Mouse (Mus musculus) limb, embryonic 14.5 days (tissue): Measurements from ENCODE around the gene Adck1. TPM values are rescaled to one million over a fixed set of nuclear protein-coding genes. Genes with fewer than 3 reads are reported as not detected.
"Not testable (repeated sequence)": the region's sequence is repeated elsewhere in the genome, so short reads cannot be mapped to it uniquely, and the experiment has no call there.

Experiments
- ATAC-seq: fragments of 200-750 bp; cut with Nextera tagmentation; 2 replicates; pipeline ENCODE4 v1.8.0; 2017; ENCODE audit warnings: low read depth, moderate number of reproducible peaks, moderate TSS enrichment; ENCODE audit not compliant: low FRiP score
- DNase-seq: peaks from one replicate; pipeline ENCODE4 v3.0.0-alpha.2; 2015; ENCODE audit warnings: low spot score
- H3K27ac ChIP-seq: fragments of 300-500 bp; sonication (generic); replicated peaks from 2 replicates; pipeline ENCODE4 v1.5.1; 2014; ENCODE audit warnings: low read depth, mild to moderate bottlenecking, low read length, moderate library complexity, mixed read lengths
- H3K27me3 ChIP-seq: fragments of 300-500 bp; sonication (generic); 2 replicates; pipeline ENCODE4 v1.6.1; 2014; ENCODE audit warnings: low read length, mixed read lengths; ENCODE audit not compliant: control insufficient read depth, insufficient read depth
- H3K36me3 ChIP-seq: fragments of 300-500 bp; sonication (generic); 2 replicates; pipeline ENCODE4 v1.6.1; 2014; ENCODE audit warnings: mild to moderate bottlenecking, low read length, moderate library complexity, mixed read lengths; ENCODE audit not compliant: control insufficient read depth, insufficient read depth
- H3K4me1 ChIP-seq: fragments of 300-500 bp; sonication (generic); 2 replicates; pipeline ENCODE4 v1.6.1; 2014; ENCODE audit warnings: antibody characterized with exemption, low read length, mixed read lengths; ENCODE audit not compliant: control insufficient read depth, insufficient read depth
- H3K4me2 ChIP-seq: fragments of 300-500 bp; sonication (generic); replicated peaks from 2 replicates; pipeline ENCODE4 v1.6.1; 2014; ENCODE audit warnings: low read depth, mild to moderate bottlenecking, low read length, moderate library complexity; ENCODE audit not compliant: severe bottlenecking
- H3K4me3 ChIP-seq: fragments of 300-500 bp; sonication (generic); replicated peaks from 2 replicates; pipeline ENCODE4 v1.5.1; 2014; ENCODE audit warnings: low read length
- H3K9ac ChIP-seq: fragments of 300-500 bp; sonication (generic); 2 replicates; pipeline ENCODE4 v1.6.1; 2014; ENCODE audit warnings: mild to moderate bottlenecking, low read depth, low read length, moderate library complexity; ENCODE audit not compliant: severe bottlenecking
- H3K9me3 ChIP-seq: fragments of 300-500 bp; sonication (generic); 2 replicates; pipeline ENCODE4 v1.6.1; 2016; ENCODE audit warnings: low read length; ENCODE audit not compliant: control insufficient read depth
- POLR2A ChIP-seq: fragments of 200-500 bp; IDR thresholded peaks from 2 replicates; pipeline ENCODE4 v1.8.0; 2012; ENCODE audit warnings: inconsistent platforms, mild to moderate bottlenecking, moderate library complexity, borderline replicate concordance; ENCODE audit not compliant: insufficient read depth, insufficient read length; ENCODE audit errors: extremely low read depth
- WGBS: fragments of 180-500 bp; shearing (Covaris S2); extraction: QIAGEN DNeasy Blood & Tissue Kit; methylation state at CpG from one replicate; pipeline ENCODE4 v1.1.7; 2014; 5-methylcytosine and 5-hydroxymethylcytosine counted together
- polyA plus RNA-seq, 2 experiments: library from polyadenylated mRNA; depleted of rRNA in 1 of 2; stranded (reverse) in 1 of 2; unstranded in 1 of 2; fragments of >200 nt; fragmentation: Nextera tagmentation in 1 of 2; extraction: Ambion mirVana in 1 of 2; gene quantifications; 2 replicates each; pipeline versions ENCODE4 v1.2.1 to v1.2.3; 2012 to 2014

Gene Adck1
- polyA plus RNA-seq, 2 experiments: 16.2 to 26.7 TPM

DNA sequence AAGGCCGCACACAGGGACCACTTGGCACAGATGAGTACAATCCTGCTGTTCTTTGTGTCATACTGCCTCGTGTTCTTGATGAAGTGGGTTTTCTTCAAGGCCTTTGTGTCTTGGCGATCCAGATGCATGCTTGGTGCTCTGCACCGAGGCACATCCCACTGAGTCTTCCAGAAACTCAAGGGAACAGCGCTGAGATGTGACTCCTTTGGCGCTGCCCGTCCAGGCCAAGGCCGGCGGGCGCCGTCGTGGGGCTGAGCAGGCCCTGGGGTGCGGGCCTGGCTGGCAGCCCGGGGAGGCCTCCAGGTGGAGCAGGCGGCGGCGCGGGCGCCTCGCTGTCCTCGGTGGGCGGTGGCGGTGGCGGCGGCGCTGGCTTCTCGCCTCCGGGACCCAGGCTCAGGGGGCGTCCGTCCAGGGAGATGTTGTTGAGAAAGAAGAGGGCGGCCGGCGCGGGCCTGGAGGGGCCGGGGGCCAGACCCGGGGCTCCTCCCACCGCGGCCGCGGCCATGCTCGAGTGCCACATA lies 6.1 kb upstream of the Adck1 start:
- Histone ChIP-seq H3K36me3 (no peaks in the 10 kb centered on the region), H3K9ac (peak overlapping the region; percentile 53), H3K4me2 (peak overlapping the region; percentile 50), H3K27ac (no peak overlapping the region), H3K4me1 (no peaks in the 10 kb centered on the region), H3K9me3 (no peaks in the 10 kb centered on the region), H3K27me3 (no peaks in the 10 kb centered on the region), H3K4me3 (peak overlapping the region; percentile 31)
- 29% methylated on average over 28 of the region's 41 CpGs for WGBS
- DNase-seq (no peak), ATAC-seq (no peak)
- no peak for TF ChIP-seq POLR2A

DNA sequence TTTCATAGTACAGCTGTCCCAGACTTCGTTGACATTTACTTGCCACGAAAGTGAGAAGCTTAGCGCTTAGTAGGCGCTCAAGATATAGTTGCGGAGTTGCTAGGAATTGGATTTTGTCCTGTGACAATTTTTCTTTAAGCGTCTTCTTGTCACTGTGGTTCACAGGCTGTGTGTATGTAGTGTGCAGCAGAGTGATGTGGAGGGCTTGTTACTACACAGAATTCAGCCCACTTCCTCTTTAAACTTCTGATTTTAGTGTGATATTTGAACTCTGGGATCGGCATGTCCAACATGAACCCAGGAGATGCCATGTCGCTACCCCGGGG lies 729 bp downstream of the Adck1 start:
- no peak for ATAC-seq

GRCm38 (mm10) chr12:88367673-88368072 lies 7.3 kb downstream of the Adck1 start:
- DNase-seq (no peak), ATAC-seq (no peak)
- Histone ChIP-seq H3K4me2 (no peak overlapping the region), H3K4me1 (no peaks in the 10 kb centered on the region), H3K27me3 (no peaks in the 10 kb centered on the region), H3K27ac (no peak overlapping the region), H3K36me3 (peaks cover 9% of the 10 kb centered on the region; the same call in 1 of the 2 replicates), H3K9me3 (no peaks in the 10 kb centered on the region), H3K4me3 (no peak overlapping the region), H3K9ac (no peak overlapping the region)
- no peak for TF ChIP-seq POLR2A
- WGBS: 85% methylated on average over 4 of the region's 4 CpGs

More for the DNA sequence above, 729 bp downstream of the Adck1 start:
- Histone ChIP-seq H3K4me3 (peak overlapping the region; percentile 62), H3K9me3 (no peaks in the 10 kb centered on the region), H3K4me1 (peaks cover 3% of the 10 kb centered on the region; the same call in 1 of the 2 replicates), H3K4me2 (peak overlapping the region; percentile 84), H3K27ac (no peak overlapping the region), H3K9ac (peak overlapping the region; percentile 74), H3K27me3 (no peaks in the 10 kb centered on the region), H3K36me3 (no peaks in the 10 kb centered on the region)
- DNase-seq: no peak
- TF ChIP-seq POLR2A: no peak
- WGBS: 58% methylated on average over 9 of the region's 9 CpGs

- no peak for TF ChIP-seq POLR2A
- Histone ChIP-seq H3K4me1 (no peaks in the 10 kb centered on the region), H3K36me3 (peaks cover 11% of the 10 kb centered on the region; the same call in 1 of the 2 replicates), H3K27ac (no peak overlapping the region), H3K9ac (no peak overlapping the region), H3K9me3 (no peaks in the 10 kb centered on the region), H3K27me3 (no peaks in the 10 kb centered on the region), H3K4me2 (no peak overlapping the region), H3K4me3 (no peak overlapping the region)
- DNase-seq (no peak), ATAC-seq (no peak)
- 78% methylated on average over 4 of the region's 4 CpGs for WGBS
Observed at GRCm38 (mm10) chr12:88368618-88369017, 8.3 kb downstream of the Adck1 start.

DNA sequence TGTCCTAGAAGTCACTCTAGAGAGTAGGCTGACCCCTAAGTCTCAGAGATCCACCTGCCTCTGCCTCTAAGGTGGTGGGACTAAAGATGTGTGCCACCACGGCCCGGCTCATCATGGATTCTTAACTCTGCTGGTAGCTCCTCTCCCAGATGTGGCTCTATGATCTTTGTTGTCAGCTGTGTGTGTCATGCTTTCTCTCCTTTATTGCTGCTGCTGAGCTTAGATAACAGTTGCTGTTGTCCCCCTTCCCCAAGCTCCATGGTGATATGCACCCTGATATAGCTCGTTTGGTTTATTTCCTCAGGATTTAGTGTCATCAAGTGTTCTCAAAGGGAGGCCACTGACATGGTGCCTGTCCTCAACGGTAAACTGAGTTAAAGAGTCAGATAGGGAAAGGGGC lies 9.3 kb downstream of the Adck1 start:
- H3K9ac ChIP-seq, H3K27ac ChIP-seq, H3K4me1 ChIP-seq, H3K4me3 ChIP-seq, H3K9me3 ChIP-seq, H3K4me2 ChIP-seq, DNase-seq, H3K27me3 ChIP-seq, ATAC-seq: not testable (repeated sequence)
- H3K36me3 ChIP-seq: peaks cover 11% of the 10 kb centered on the region; the same call in 1 of the 2 replicates
- 73% methylated on average over 4 of the region's 4 CpGs for WGBS

DNA sequence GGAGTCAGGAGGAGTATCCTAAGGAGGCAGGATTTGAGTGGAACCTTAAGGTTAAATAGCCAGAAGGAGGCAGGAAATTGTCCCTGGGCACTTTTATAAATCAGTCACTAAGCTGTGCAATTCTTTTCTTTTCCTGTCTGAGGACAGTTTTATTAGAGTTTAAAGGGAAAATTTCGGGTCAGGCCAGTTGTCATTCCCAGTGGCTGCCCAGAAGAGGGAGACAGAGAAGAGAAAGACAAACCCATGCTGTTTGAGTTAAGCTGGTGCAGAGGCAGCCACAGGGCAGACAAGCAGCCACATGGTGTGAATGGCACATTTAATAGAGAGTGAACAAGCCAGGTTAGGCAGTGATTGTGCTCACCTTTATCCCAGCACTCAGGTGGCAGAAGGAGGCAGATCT lies 10.0 kb downstream of the Adck1 start:
- WGBS: 0% methylated on average over 1 of the region's 1 CpGs
- not testable (repeated sequence) for ATAC-seq, H3K4me1 ChIP-seq, H3K4me3 ChIP-seq, H3K27me3 ChIP-seq, DNase-seq, H3K9ac ChIP-seq, H3K27ac ChIP-seq, H3K4me2 ChIP-seq, H3K9me3 ChIP-seq
- H3K36me3 ChIP-seq: peaks cover 11% of the 10 kb centered on the region; the same call in 1 of the 2 replicates
